Mouse (Mus musculus): ENCODE measurements around the gene Bean1.

GRCm38 (mm10) chr8:104184905-104185304 lies 14.7 kb downstream of the Bean1 start:
- TF ChIP-seq CTCF (IDR thresholded peaks at IDR 0.05; ENCODE audit: borderline replicate concordance, insufficient read depth, low read depth, low read length) (no peak), POLR2A (IDR thresholded peaks at IDR 0.05; ENCODE audit: borderline replicate concordance, insufficient read depth, low read length) (no peak)

All from cerebellum, adult 2 months (tissue).